Mouse (Mus musculus): ENCODE results near the gene Hist1h4j. TPM values are rescaled to one million over a fixed set of nuclear protein-coding genes. Genes with fewer than 3 reads are reported as not detected.

Gene Hist1h4j
- polyA plus RNA-seq (2014; fragmentation: Illumina TruSeq; extraction: RNeasy Lipid Tissue Mini Kit (QIAGEN cat#74804)) = not detected

DNA sequence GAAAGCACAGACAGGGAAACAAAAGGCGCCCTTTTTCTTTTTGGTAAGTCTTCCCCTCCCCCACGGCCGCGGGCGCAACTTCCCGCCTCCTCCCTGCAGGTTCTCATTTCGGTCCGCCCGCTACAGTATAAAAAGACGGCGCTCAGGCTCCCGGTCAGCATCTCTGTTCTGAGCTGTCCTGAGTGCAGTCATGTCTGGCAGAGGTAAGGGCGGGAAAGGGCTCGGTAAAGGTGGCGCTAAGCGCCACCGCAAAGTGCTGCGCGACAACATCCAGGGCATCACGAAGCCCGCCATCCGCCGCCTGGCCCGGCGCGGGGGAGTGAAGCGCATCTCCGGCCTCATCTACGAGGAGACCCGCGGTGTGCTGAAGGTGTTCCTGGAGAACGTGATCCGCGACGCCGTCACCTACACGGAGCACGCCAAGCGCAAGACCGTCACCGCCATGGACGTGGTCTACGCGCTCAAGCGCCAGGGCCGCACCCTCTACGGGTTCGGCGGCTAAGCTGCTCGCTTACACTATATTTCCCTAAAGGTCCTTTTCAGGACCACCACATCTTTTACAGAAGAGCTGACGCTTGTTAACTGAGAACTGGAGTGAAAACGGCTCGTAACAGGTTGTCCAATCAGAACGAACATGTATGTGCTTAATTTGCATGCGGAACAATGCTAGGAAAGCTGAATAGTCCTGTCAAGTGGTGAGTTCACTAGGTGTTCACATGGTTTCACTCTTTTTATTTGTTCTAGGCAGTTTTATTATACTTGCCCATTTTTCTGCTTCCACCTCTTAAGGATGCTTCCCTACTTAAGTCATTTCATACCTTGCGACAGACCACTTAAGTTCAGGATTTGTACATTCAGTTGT is at the start of gene Hist1h4j:
Gene Hist1h4j, plus strand, starts transcription at position 159 of the 862 bp plus-strand sequence.

DNA sequence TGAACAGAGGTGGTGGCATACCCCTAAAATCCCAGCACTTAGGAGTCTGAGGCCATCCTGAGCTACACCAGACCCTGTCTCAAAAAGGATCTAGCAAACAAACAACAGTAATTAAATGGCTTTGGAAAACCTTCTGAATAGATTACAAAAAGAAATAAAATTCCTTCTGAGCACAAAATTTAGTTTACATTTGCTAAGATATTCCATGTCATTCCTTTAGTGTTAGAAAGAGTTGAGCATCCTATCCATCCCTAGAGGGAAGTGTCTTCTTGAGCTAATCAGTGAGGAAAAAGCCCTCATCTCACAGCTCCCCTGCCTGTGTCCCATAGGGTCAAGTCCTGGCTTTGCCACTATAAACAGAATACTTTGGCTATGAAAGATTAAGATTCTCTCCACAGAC is 37.1 kb upstream of the Hist1h4j start, which contains the start of gene Olfr1359:
Gene Olfr1359, plus strand, starts transcription at position 301 of the 400 bp plus-strand sequence.

DNA sequence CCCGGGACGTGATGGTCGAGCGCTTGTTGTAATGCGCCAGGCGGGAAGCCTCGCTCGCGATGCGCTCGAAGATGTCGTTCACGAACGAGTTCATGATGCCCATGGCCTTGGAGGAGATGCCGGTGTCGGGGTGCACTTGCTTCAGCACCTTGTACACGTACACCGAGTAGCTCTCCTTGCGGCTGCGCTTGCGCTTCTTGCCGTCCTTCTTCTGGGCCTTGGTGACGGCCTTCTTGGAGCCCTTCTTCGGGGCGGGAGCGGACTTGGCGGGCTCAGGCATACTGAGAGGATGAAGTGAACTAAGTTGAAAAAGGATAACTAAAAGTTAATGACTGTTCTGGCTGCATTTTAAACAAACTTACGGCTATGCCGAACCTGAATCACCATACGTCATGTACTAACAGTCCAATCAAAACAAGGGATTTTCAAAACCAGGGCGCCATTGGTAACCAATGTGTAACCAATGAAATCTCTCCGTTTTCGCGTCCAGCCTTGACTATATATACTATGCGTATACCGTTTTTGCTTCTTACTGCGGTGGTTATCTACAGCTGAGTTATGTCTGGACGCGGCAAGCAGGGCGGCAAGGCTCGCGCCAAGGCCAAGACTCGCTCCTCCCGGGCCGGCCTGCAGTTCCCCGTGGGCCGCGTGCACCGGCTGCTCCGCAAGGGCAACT is 18.9 kb upstream of the Hist1h4j start, which contains the start of the genes Hist1h2bl and Hist1h2ai:
Gene Hist1h2bl, minus strand, starts transcription at position 280 of the 676 bp plus-strand sequence.
Gene Hist1h2ai, plus strand, starts transcription at position 559 of the 676 bp plus-strand sequence.

GRCm38 (mm10) chr13:21717397-21718357 is 17.2 kb upstream of the Hist1h4j start, which contains the start of gene Hist1h3h:
Hist1h3h (plus strand) TSS chr13:21717659.

DNA sequence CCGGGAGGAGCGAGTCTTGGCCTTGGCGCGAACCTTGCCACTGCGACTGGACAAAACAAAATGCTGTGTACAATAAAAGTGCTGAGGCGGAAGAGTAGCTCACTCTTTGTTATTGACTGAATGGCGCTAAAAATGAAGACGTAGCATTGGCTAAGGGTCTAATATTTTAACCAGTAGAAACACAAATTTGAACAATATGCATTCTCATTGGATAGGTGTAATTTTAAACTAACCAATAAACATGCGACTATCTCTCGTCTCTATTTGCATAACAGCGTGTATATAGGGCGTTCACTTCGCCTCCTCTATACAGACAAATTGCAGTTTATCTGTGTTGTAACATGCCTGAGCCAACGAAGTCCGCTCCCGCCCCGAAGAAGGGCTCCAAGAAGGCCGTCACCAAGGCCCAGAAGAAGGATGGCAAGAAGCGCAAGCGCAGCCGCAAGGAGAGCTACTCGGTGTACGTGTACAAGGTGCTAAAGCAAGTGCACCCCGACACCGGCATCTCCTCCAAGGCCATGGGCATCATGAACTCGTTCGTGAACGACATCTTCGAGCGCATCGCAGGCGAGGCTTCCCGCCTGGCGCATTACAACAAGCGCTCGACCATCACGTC is 13.0 kb upstream of the Hist1h4j start, which contains the start of gene Hist1h2bm:
Gene Hist1h2bm, plus strand, starts transcription at position 288 of the 616 bp plus-strand sequence.

DNA sequence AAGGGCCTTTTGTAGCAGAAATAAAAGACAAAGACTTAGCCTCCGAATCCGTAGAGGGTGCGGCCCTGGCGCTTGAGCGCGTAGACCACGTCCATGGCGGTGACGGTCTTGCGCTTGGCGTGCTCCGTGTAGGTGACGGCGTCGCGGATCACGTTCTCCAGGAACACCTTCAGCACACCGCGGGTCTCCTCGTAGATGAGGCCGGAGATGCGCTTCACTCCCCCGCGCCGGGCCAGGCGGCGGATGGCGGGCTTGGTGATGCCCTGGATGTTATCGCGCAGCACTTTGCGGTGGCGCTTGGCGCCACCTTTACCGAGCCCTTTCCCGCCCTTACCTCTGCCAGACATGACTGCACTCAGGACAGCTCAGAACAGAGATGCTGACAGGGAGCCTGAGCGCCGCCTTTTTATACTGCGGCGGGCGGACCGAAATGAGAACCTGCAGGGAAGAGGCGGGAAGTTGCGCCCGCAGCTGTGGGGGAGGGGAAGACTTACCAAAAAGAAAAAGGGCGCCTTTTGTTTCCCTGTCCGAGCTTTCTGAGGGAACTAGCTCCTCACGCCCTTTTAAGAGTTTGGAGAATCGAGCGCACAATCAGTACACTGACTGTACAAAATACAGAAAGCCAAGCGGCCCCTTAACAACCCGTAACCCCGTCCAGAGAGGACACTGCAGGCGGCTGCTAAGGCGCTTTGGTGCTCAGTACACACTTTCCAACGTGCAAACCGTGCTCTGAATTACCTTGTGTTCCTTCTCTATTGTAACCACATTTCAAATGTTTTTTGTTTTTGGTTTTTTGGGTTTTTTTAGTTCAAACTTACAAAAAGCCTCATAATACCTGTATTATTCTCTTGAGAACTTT is 15.5 kb downstream of the Hist1h4j start, which contains the start of gene Hist1h4k:
Gene Hist1h4k, minus strand, starts transcription at position 347 of the 859 bp plus-strand sequence.

DNA sequence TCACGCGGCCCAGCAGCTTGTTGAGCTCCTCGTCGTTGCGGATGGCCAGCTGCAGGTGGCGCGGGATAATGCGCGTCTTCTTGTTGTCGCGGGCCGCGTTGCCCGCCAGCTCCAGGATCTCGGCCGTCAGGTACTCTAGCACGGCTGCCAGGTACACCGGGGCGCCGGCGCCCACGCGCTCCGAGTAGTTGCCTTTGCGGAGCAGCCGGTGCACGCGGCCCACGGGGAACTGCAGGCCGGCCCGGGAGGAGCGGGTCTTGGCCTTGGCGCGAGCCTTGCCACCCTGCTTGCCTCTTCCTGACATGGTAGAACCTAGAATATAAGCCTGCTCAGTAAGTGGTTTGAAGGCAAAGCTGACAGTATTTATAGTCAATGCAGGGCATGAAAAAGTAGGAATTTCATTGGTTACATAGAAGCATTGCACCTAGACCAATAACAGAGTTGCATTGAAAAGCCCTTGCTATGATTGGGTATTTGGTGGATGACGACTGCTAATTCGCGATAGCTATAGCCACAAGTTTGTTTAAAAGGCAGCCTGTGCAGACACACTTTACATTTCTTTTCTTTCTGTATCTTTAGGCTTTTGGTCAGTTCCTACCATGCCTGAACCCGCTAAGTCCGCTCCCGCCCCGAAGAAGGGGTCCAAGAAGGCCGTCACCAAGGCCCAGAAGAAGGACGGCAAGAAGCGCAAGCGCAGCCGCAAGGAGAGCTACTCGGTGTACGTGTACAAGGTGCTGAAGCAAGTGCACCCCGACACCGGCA is 18.8 kb downstream of the Hist1h4j start, which contains the start of the genes Hist1h2ak and Hist1h2bn:
Gene Hist1h2ak, minus strand, starts transcription at position 304 of the 762 bp plus-strand sequence.
Gene Hist1h2bn, plus strand, starts transcription at position 600 of the 762 bp plus-strand sequence.

DNA sequence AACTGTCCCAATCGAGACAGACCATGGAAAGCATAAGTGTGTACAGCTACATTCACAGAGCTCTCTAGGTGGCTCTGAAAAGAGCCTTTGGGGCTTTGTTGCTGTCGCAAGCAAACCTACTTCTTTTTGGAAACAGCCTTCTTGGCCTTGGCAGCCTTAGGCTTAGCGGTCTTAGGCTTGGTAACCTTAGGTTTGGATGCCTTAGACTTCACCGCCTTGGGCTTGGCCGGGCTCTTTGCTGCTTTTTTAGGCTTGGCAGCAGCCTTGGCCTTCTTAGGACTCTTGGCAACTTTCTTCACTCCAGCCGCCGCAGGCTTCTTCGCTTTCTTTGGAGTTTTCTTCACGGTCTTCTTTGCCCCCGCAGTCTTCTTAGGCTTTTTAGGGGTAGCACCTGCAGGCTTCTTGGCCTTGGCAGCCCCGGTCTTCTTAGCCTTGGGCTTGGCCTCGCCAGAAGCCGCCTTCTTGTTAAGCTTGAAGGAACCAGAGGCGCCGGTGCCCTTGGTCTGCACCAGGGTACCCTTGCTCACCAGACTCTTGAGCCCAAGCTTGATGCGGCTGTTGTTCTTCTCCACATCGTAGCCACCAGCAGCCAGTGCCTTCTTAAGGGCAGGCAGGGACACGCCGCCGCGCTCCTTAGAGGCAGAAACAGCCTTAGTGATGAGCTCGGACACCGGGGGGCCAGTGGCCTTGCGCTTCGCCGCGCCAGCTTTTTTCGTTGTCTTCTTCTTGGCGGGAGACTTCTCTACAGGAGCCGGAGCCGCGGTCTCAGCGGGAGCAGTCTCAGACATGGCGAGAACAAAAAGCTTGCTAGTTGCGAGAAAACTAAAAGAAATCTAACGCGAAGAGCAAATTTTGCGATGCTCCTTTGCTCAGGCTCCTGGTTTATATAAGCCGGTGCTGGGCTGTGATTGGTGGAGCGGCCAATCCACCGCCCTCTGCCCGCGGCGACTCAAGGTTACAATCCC is 45.2 kb downstream of the Hist1h4j start, which contains the start of gene Hist1h1b:
Gene Hist1h1b, minus strand, starts transcription at position 859 of the 965 bp plus-strand sequence.

DNA sequence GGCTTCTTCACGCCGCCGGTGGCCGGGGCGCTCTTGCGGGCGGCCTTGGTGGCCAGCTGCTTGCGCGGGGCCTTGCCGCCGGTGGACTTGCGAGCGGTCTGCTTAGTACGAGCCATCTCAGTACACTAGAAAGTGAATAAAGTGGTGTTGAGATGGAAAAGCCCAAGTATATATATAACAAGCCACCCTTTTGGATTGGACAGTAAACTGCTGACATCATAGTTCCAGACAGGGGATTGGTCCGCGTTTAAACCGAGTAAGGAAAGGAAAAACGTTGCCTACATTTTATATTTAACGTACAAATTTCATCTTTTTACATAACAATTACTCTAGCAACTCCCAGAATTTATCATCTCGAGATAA is 48.4 kb downstream of the Hist1h4j start, which contains the start of gene Hist1h3i:
Gene Hist1h3i, minus strand, starts transcription at position 116 of the 363 bp plus-strand sequence.

Other genes starting within 250 kb of the Hist1h4j start
- 4.8 TPM for gene AK157302, start 239.8 kb upstream of the Hist1h4j start, polyA plus RNA-seq (2014; fragmentation: Illumina TruSeq; extraction: RNeasy Lipid Tissue Mini Kit (QIAGEN cat#74804))
- not detected for gene Gm11273, start 233.6 kb upstream of the Hist1h4j start, polyA plus RNA-seq (2014; fragmentation: Illumina TruSeq; extraction: RNeasy Lipid Tissue Mini Kit (QIAGEN cat#74804))
- gene Zkscan8, start 203.9 kb upstream of the Hist1h4j start, polyA plus RNA-seq (2014; fragmentation: Illumina TruSeq; extraction: RNeasy Lipid Tissue Mini Kit (QIAGEN cat#74804)) = 69.8 TPM
- gene Olfr1366, start 192.3 kb upstream of the Hist1h4j start, polyA plus RNA-seq (2014; fragmentation: Illumina TruSeq; extraction: RNeasy Lipid Tissue Mini Kit (QIAGEN cat#74804)) = not detected
- not detected for gene Olfr1535, start 175.2 kb upstream of the Hist1h4j start, polyA plus RNA-seq (2014; fragmentation: Illumina TruSeq; extraction: RNeasy Lipid Tissue Mini Kit (QIAGEN cat#74804))
- gene Olfr1364, start 153.3 kb upstream of the Hist1h4j start, polyA plus RNA-seq (2014; fragmentation: Illumina TruSeq; extraction: RNeasy Lipid Tissue Mini Kit (QIAGEN cat#74804)) = not detected
- not detected for gene Olfr1362, start 121.0 kb upstream of the Hist1h4j start, polyA plus RNA-seq (2014; fragmentation: Illumina TruSeq; extraction: RNeasy Lipid Tissue Mini Kit (QIAGEN cat#74804))
- gene Olfr11, start 92.5 kb upstream of the Hist1h4j start, polyA plus RNA-seq (2014; fragmentation: Illumina TruSeq; extraction: RNeasy Lipid Tissue Mini Kit (QIAGEN cat#74804)) = not detected
- gene Olfr1361, start 71.7 kb upstream of the Hist1h4j start, polyA plus RNA-seq (2014; fragmentation: Illumina TruSeq; extraction: RNeasy Lipid Tissue Mini Kit (QIAGEN cat#74804)) = not detected
- not detected for gene Olfr1360, start 57.7 kb upstream of the Hist1h4j start, polyA plus RNA-seq (2014; fragmentation: Illumina TruSeq; extraction: RNeasy Lipid Tissue Mini Kit (QIAGEN cat#74804))
- gene Olfr1359, start 37.0 kb upstream of the Hist1h4j start, polyA plus RNA-seq (2014; fragmentation: Illumina TruSeq; extraction: RNeasy Lipid Tissue Mini Kit (QIAGEN cat#74804)) = not detected
- gene Hist1h2bl, start 18.9 kb upstream of the Hist1h4j start, polyA plus RNA-seq (2014; fragmentation: Illumina TruSeq; extraction: RNeasy Lipid Tissue Mini Kit (QIAGEN cat#74804)) = not detected
- not detected for gene Hist1h2ai, start 18.6 kb upstream of the Hist1h4j start, polyA plus RNA-seq (2014; fragmentation: Illumina TruSeq; extraction: RNeasy Lipid Tissue Mini Kit (QIAGEN cat#74804))
- not detected for gene Hist1h3h, start 17.4 kb upstream of the Hist1h4j start, polyA plus RNA-seq (2014; fragmentation: Illumina TruSeq; extraction: RNeasy Lipid Tissue Mini Kit (QIAGEN cat#74804))
- not detected for gene Hist1h2bm, start 13.0 kb upstream of the Hist1h4j start, polyA plus RNA-seq (2014; fragmentation: Illumina TruSeq; extraction: RNeasy Lipid Tissue Mini Kit (QIAGEN cat#74804))
- not detected for gene Hist1h4k, start 15.4 kb downstream of the Hist1h4j start, polyA plus RNA-seq (2014; fragmentation: Illumina TruSeq; extraction: RNeasy Lipid Tissue Mini Kit (QIAGEN cat#74804))
- gene Hist1h2ak, start 18.8 kb downstream of the Hist1h4j start, polyA plus RNA-seq (2014; fragmentation: Illumina TruSeq; extraction: RNeasy Lipid Tissue Mini Kit (QIAGEN cat#74804)) = not detected
- gene Hist1h2bn, start 19.1 kb downstream of the Hist1h4j start, polyA plus RNA-seq (2014; fragmentation: Illumina TruSeq; extraction: RNeasy Lipid Tissue Mini Kit (QIAGEN cat#74804)) = not detected
- not detected for gene Hist1h1b, start 45.6 kb downstream of the Hist1h4j start, polyA plus RNA-seq (2014; fragmentation: Illumina TruSeq; extraction: RNeasy Lipid Tissue Mini Kit (QIAGEN cat#74804))
- gene Hist1h3i, start 48.3 kb downstream of the Hist1h4j start, polyA plus RNA-seq (2014; fragmentation: Illumina TruSeq; extraction: RNeasy Lipid Tissue Mini Kit (QIAGEN cat#74804)) = not detected
- not detected for gene Hist1h2an, start 52.2 kb downstream of the Hist1h4j start, polyA plus RNA-seq (2014; fragmentation: Illumina TruSeq; extraction: RNeasy Lipid Tissue Mini Kit (QIAGEN cat#74804))
- gene Hist1h2bp, start 52.4 kb downstream of the Hist1h4j start, polyA plus RNA-seq (2014; fragmentation: Illumina TruSeq; extraction: RNeasy Lipid Tissue Mini Kit (QIAGEN cat#74804)) = not detected
- not detected for gene Hist1h2bq, start 75.1 kb downstream of the Hist1h4j start, polyA plus RNA-seq (2014; fragmentation: Illumina TruSeq; extraction: RNeasy Lipid Tissue Mini Kit (QIAGEN cat#74804))
- not detected for gene Hist1h2ao, start 75.4 kb downstream of the Hist1h4j start, polyA plus RNA-seq (2014; fragmentation: Illumina TruSeq; extraction: RNeasy Lipid Tissue Mini Kit (QIAGEN cat#74804))
- not detected for gene Hist1h4m, start 76.7 kb downstream of the Hist1h4j start, polyA plus RNA-seq (2014; fragmentation: Illumina TruSeq; extraction: RNeasy Lipid Tissue Mini Kit (QIAGEN cat#74804))
- not detected for gene Hist1h4n, start 97.1 kb downstream of the Hist1h4j start, polyA plus RNA-seq (2014; fragmentation: Illumina TruSeq; extraction: RNeasy Lipid Tissue Mini Kit (QIAGEN cat#74804))
- gene Hist1h2ap, start 98.4 kb downstream of the Hist1h4j start, polyA plus RNA-seq (2014; fragmentation: Illumina TruSeq; extraction: RNeasy Lipid Tissue Mini Kit (QIAGEN cat#74804)) = not detected
- 0.54 TPM for gene Hist1h2br, start 98.7 kb downstream of the Hist1h4j start, polyA plus RNA-seq (2014; fragmentation: Illumina TruSeq; extraction: RNeasy Lipid Tissue Mini Kit (QIAGEN cat#74804))
- gene Zfp184, start 210.0 kb downstream of the Hist1h4j start, polyA plus RNA-seq (2014; fragmentation: Illumina TruSeq; extraction: RNeasy Lipid Tissue Mini Kit (QIAGEN cat#74804)) = 18.4 TPM
- gene Pom121l2, start 246.1 kb downstream of the Hist1h4j start, polyA plus RNA-seq (2014; fragmentation: Illumina TruSeq; extraction: RNeasy Lipid Tissue Mini Kit (QIAGEN cat#74804)) = not detected